Mouse (Mus musculus): ENCODE measurements around the gene Armc10. TPM values are rescaled to one million over a fixed set of nuclear protein-coding genes. Genes with fewer than 3 reads are reported as not detected.
A peak's percentile ranks its signal among the peaks of the same experiment; 100 is the strongest.
"Not testable (repeated sequence)": the region's sequence is repeated elsewhere in the genome, so short reads cannot be mapped to it uniquely, and the experiment has no call there.

Armc10 gene
- polyA plus RNA-seq, 1 experiment from 2014 or later, result 6.0 TPM

GRCm38 (mm10) chr5:21693372-21693870 lies 47.8 kb downstream of the Armc10 start:
- WGBS (ENCODE audit: insufficient replicate concordance), result 37% methylated on average over 3 of the region's 3 CpGs
- no peak for ATAC-seq (ENCODE audit: low read depth)
- H3K4me3 ChIP-seq (ENCODE audit: low read depth, low read length), result no peak overlapping the region
- H3K9ac ChIP-seq (ENCODE audit: low read depth, low read length), result no peak overlapping the region
- H3K9me3 ChIP-seq (replicated peaks; ENCODE audit: control insufficient read depth, low read length), result no peaks in the 10 kb centered on the region
- no peak overlapping the region for H3K27ac ChIP-seq (ENCODE audit: low read length)
- H3K27me3 ChIP-seq (ENCODE audit: control insufficient read depth, insufficient read depth, low read depth, low read length), result no peaks in the 10 kb centered on the region
- H3K36me3 ChIP-seq (ENCODE audit: control insufficient read depth, insufficient read depth), result no peaks in the 10 kb centered on the region
- H3K4me1 ChIP-seq (ENCODE audit: control insufficient read depth, low read depth, low read length), result no peaks in the 10 kb centered on the region
- no peak overlapping the region for H3K4me2 ChIP-seq (ENCODE audit: low read depth, low read length)

GRCm38 (mm10) chr5:21694854-21695490 lies 49.4 kb downstream of the Armc10 start:
- Histone ChIP-seq H3K27me3 (ENCODE audit: control insufficient read depth, insufficient read depth, low read depth, low read length) (no peaks in the 10 kb centered on the region), H3K9me3 (replicated peaks; ENCODE audit: control insufficient read depth, low read length) (no peaks in the 10 kb centered on the region), H3K4me2 (ENCODE audit: low read depth, low read length) (no peak overlapping the region), H3K27ac (ENCODE audit: low read length) (no peak overlapping the region), H3K36me3 (ENCODE audit: control insufficient read depth, insufficient read depth) (no peaks in the 10 kb centered on the region), H3K4me1 (ENCODE audit: control insufficient read depth, low read depth, low read length) (no peaks in the 10 kb centered on the region), H3K4me3 (ENCODE audit: low read depth, low read length) (no peak overlapping the region), H3K9ac (ENCODE audit: low read depth, low read length) (no peak overlapping the region)
- 35% methylated on average over 3 of the region's 3 CpGs for WGBS (ENCODE audit: insufficient replicate concordance)
- ATAC-seq (ENCODE audit: low read depth), result no peak

- not testable (repeated sequence) for H3K4me2 ChIP-seq (ENCODE audit: low read depth, low read length); H3K36me3 ChIP-seq (ENCODE audit: control insufficient read depth, insufficient read depth); H3K27ac ChIP-seq (ENCODE audit: low read length); H3K9ac ChIP-seq (ENCODE audit: low read depth, low read length); H3K27me3 ChIP-seq (ENCODE audit: control insufficient read depth, insufficient read depth, low read depth, low read length); H3K9me3 ChIP-seq (replicated peaks; ENCODE audit: control insufficient read depth, low read length); H3K4me1 ChIP-seq (ENCODE audit: control insufficient read depth, low read depth, low read length); ATAC-seq (ENCODE audit: low read depth); H3K4me3 ChIP-seq (ENCODE audit: low read depth, low read length)
- WGBS (ENCODE audit: insufficient replicate concordance), result 78% methylated on average over 3 of the region's 3 CpGs
These were observed 53.9 kb downstream of the Armc10 start for GRCm38 (mm10) chr5:21699555-21699954.

GRCm38 (mm10) chr5:21700272-21700821 lies 54.7 kb downstream of the Armc10 start:
- H3K4me3 ChIP-seq (ENCODE audit: low read depth, low read length), result peak overlapping the region; percentile 84
- 20% methylated on average over 10 of the region's 10 CpGs for WGBS (ENCODE audit: insufficient replicate concordance)
- H3K4me2 ChIP-seq (ENCODE audit: low read depth, low read length), result peak overlapping the region; percentile 98
- peaks cover 6% of the 10 kb centered on the region for H3K4me1 ChIP-seq (ENCODE audit: control insufficient read depth, low read depth, low read length)
- H3K9ac ChIP-seq (ENCODE audit: low read depth, low read length), result peak overlapping the region; percentile 81
- no peaks in the 10 kb centered on the region for H3K27me3 ChIP-seq (ENCODE audit: control insufficient read depth, insufficient read depth, low read depth, low read length)
- H3K9me3 ChIP-seq (replicated peaks; ENCODE audit: control insufficient read depth, low read length), result no peaks in the 10 kb centered on the region
- no peaks in the 10 kb centered on the region for H3K36me3 ChIP-seq (ENCODE audit: control insufficient read depth, insufficient read depth)
- no peak for ATAC-seq (ENCODE audit: low read depth)
- H3K27ac ChIP-seq (ENCODE audit: low read length), result no peak overlapping the region

- H3K4me1 ChIP-seq (ENCODE audit: control insufficient read depth, low read depth, low read length), result peaks cover 6% of the 10 kb centered on the region
- ATAC-seq (ENCODE audit: low read depth), result peak; percentile 1
- H3K27me3 ChIP-seq (ENCODE audit: control insufficient read depth, insufficient read depth, low read depth, low read length), result no peaks in the 10 kb centered on the region
- H3K4me2 ChIP-seq (ENCODE audit: low read depth, low read length), result peak overlapping the region; percentile 98
- H3K4me3 ChIP-seq (ENCODE audit: low read depth, low read length), result peak overlapping the region; percentile 84
- peak overlapping the region; percentile 44; the same call in 1 of the 2 replicates for H3K27ac ChIP-seq (ENCODE audit: low read length)
- WGBS (ENCODE audit: insufficient replicate concordance), result under 1% methylated on average over 22 of the region's 22 CpGs
- peak overlapping the region; percentile 81 for H3K9ac ChIP-seq (ENCODE audit: low read depth, low read length)
- no peaks in the 10 kb centered on the region for H3K9me3 ChIP-seq (replicated peaks; ENCODE audit: control insufficient read depth, low read length)
- no peaks in the 10 kb centered on the region for H3K36me3 ChIP-seq (ENCODE audit: control insufficient read depth, insufficient read depth)
These were observed 55.3 kb downstream of the Armc10 start for GRCm38 (mm10) chr5:21700934-21701333.

- WGBS (ENCODE audit: insufficient replicate concordance), result under 1% methylated on average over 57 of the region's 59 CpGs
- peak; percentile 99 for ATAC-seq (ENCODE audit: low read depth)
- H3K4me2 ChIP-seq (ENCODE audit: low read depth, low read length), result peak within 1 kb of the TSS; percentile 98
- no peaks in the 10 kb centered on the region for H3K27me3 ChIP-seq (ENCODE audit: control insufficient read depth, insufficient read depth, low read depth, low read length)
- H3K4me3 ChIP-seq (ENCODE audit: low read depth, low read length), result peak within 1 kb of the TSS; percentile 84
- H3K9ac ChIP-seq (ENCODE audit: low read depth, low read length), result peak within 1 kb of the TSS; percentile 86
- H3K4me1 ChIP-seq (ENCODE audit: control insufficient read depth, low read depth, low read length), result peaks cover 6% of the 10 kb centered on the region
- H3K9me3 ChIP-seq (replicated peaks; ENCODE audit: control insufficient read depth, low read length), result no peaks in the 10 kb centered on the region
- H3K36me3 ChIP-seq (ENCODE audit: control insufficient read depth, insufficient read depth), result no peaks in the 10 kb centered on the region
- peak within 1 kb of the TSS; percentile 96 for H3K27ac ChIP-seq (ENCODE audit: low read length)
These were observed 55.9 kb downstream of the Armc10 start, which contains the start of gene Napepld for GRCm38 (mm10) chr5:21701351-21702008. Gene Napepld (minus strand): TSS chr5:21701396.

- peak overlapping the region; percentile 98 for H3K4me2 ChIP-seq (ENCODE audit: low read depth, low read length)
- no peak for ATAC-seq (ENCODE audit: low read depth)
These were observed 56.4 kb downstream of the Armc10 start for GRCm38 (mm10) chr5:21702009-21702364.

GRCm38 (mm10) chr5:21702873-21703475 lies 57.4 kb downstream of the Armc10 start:
- 62% methylated on average over 6 of the region's 6 CpGs for WGBS (ENCODE audit: insufficient replicate concordance)
- no peak for ATAC-seq (ENCODE audit: low read depth)
- Histone ChIP-seq H3K27me3 (ENCODE audit: control insufficient read depth, insufficient read depth, low read depth, low read length) (no peaks in the 10 kb centered on the region), H3K9ac (ENCODE audit: low read depth, low read length) (no peak overlapping the region), H3K4me3 (ENCODE audit: low read depth, low read length) (no peak overlapping the region), H3K9me3 (replicated peaks; ENCODE audit: control insufficient read depth, low read length) (no peaks in the 10 kb centered on the region), H3K27ac (ENCODE audit: low read length) (peak overlapping the region; percentile 57), H3K36me3 (ENCODE audit: control insufficient read depth, insufficient read depth) (no peaks in the 10 kb centered on the region), H3K4me2 (ENCODE audit: low read depth, low read length) (no peak overlapping the region), H3K4me1 (ENCODE audit: control insufficient read depth, low read depth, low read length) (peaks cover 6% of the 10 kb centered on the region)

More at GRCm38 (mm10) chr5:21702009-21702364, 56.4 kb downstream of the Armc10 start:
- no peaks in the 10 kb centered on the region for H3K36me3 ChIP-seq (ENCODE audit: control insufficient read depth, insufficient read depth)
- H3K9me3 ChIP-seq (replicated peaks; ENCODE audit: control insufficient read depth, low read length), result no peaks in the 10 kb centered on the region
- H3K27ac ChIP-seq (ENCODE audit: low read length), result peak overlapping the region; percentile 96
- no peaks in the 10 kb centered on the region for H3K27me3 ChIP-seq (ENCODE audit: control insufficient read depth, insufficient read depth, low read depth, low read length)
- peak overlapping the region; percentile 86 for H3K9ac ChIP-seq (ENCODE audit: low read depth, low read length)
- H3K4me1 ChIP-seq (ENCODE audit: control insufficient read depth, low read depth, low read length), result peaks cover 6% of the 10 kb centered on the region
- H3K4me3 ChIP-seq (ENCODE audit: low read depth, low read length), result peak overlapping the region; percentile 84
- WGBS (ENCODE audit: insufficient replicate concordance), result 47% methylated on average over 2 of the region's 2 CpGs
